Mouse (Mus musculus) gastrocnemius, adult 8-10 months (tissue): ENCODE measurements around the gene Dnah1. TPM values are rescaled to one million over a fixed set of nuclear protein-coding genes. Genes with fewer than 3 reads are reported as not detected.

Experiments
- DNase-seq, 2 experiments: peaks; one replicate each; pipeline ENCODE4 v3.0.0; 2022; ENCODE audit warnings: low spot score in 2 of 2
- total RNA-seq, 4 experiments: library from RNA; stranded (reverse); gene quantifications; 2 replicates each; pipeline ENCODE4 v1.2.4; 2022

Dnah1 gene
- total RNA-seq, 4 experiments from 2014 or later = 0.05 to 0.11 TPM; not detected in 2

DNA sequence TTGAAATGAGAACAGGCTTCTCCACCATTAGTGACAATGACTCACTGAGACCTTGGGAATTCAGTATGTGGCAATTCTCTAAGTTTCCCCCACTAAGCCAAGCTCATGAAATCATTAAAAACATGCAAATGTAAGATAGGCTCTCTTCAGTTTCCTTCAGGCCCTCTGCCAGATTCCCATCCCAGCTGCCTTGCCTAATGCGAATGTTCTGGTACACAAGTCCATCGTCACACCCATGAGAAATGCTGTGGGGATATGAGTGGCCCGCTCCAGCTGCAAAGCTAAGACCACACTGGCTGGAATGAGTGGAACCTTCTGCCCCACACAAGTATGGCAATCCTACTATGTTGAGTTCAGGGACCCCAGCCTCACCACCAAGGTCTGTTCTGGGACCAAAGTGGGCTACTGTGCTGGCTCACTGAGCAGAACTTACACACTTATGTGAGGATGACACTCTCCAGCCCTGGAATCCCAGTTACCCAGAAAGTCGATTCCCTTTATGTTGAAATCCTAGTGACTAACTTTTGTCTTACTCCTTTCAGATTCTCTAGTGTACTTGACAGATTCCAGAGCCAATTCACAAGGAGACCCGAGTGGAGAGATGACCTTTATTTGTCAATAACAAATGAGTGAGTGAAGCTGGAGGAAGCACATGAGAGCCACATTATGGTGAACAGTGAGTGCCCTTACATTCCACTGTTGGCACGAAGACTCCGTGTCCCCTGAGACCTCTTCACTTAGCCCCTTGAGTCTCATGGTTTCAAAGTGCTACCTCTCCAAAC lies 86.4 kb downstream of the Dnah1 start:
- DNase-seq = peak; percentile 58 to 59

DNA sequence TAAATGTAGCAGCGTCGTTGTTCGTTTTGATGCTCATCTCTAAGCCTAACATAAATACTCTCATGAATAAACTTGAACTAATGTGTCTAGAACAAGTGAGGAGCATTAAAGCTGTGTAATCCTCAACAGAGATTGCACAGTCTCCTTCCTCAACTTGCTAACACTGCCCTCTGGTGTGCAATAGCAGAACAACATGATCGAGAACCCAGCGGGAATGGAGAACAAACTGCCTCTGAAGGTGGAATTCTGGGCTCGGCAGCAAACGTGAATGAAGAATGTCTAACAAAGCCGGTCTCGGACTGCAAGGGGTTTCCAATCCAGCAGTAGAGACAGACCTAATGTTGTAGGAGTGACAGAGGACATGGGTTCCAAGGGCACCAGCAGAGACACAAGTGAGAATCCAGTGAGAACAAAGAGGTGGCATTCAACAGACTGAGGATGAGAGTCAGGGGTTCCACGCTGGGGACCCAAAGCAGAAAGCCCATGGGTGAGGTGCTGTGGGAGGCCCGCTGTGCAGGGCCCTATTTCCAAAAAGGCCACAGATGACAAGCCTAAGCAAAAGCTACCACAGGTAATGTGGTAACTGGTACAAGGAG lies 89.6 kb downstream of the Dnah1 start:
- peak; percentile 41 to 43 for DNase-seq

DNA sequence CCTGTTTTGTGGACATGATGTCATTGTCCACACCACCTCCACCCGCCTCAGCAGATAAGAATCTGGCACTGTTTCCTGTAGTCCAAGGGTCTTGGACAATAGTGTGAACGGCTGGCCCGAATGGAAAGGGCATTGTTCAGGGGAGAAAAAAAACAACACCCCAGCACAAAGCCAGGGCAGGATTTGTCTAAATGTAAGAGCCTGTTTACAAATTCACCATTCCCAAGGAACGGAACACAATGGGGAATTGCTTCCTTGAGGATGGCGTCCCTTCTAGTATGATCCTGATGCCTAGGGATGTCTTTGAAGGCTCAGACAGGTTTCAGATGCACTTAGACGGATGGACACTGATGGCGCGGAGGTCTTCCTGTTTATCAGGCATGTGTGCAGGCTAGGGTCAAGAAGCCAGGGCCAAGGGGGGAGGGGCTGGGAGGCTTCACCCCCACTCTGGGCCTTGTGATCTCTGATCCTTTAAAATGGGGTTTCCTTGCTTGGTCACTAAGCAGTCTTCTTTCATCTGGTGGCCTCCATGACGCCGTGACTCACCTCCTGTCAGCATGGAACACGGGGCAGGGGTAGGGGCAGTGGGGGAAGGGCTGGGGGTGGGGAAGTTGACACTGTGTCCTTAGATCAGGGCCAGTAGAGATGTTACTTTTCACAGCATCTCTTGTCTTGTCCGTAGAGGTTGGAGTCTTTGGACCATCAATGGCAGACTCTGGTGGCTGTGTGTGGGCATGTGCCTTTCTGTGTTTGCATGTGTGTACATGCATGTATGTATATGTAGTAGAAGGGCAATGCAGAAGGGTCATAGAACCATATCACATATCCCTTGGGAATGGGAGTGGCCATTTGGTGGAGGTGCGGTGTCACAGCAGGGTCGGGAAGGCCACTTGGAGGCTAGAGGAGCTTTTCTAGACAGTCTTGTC lies 90.4 kb downstream of the Dnah1 start:
- DNase-seq = no peak

DNA sequence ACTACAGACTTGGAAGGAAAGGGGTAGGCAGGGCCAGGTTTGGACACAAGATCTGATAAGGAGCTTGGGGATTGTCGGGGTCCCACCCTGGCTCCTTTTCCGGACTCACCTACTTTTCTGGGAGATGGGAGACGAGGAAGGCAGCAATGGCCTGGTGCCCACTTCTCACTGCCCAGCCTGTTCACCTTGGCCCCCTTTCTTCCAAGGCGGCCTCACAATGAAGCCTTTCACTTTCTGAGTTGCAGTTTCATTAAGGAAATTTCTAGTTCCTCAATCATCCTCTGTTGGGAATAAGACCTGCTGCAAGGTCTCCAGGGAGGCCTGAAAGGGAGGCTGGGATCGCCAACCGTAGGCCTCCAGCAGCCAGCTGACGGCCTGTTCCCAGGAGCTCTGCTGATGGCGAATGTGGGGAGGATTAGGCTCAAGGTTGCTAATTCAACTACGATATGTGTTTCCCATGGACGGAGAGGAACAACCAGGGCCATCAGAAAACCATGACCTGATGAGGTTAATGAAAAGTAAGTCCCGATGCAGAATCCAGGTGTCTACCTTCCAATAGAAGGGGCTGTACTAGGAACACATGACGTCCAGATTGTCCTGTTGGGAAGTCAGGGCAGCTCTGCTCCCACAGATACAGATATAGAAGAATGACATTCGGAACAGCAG lies 91.2 kb downstream of the Dnah1 start:
- no peak for DNase-seq

DNA sequence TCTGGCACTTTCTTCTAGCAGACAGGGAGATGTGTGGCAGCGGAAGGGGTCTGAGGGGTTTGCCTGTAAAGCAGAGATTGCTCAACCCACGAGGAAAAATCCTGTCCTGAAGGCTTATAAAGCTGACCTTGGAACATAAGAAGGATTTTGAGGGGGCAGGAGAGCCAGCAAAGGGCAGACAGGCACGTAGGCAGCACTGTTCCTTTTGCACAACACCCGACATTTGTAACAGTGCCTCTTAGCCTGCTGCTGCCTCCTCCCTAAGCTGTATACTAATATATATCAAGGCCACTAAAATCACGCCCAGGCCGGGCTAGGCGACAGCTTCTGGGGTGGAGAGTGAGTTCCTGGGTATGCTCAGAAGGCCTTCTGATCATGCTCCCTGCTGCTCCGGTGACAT lies 93.3 kb downstream of the Dnah1 start:
- DNase-seq = no peak

DNA sequence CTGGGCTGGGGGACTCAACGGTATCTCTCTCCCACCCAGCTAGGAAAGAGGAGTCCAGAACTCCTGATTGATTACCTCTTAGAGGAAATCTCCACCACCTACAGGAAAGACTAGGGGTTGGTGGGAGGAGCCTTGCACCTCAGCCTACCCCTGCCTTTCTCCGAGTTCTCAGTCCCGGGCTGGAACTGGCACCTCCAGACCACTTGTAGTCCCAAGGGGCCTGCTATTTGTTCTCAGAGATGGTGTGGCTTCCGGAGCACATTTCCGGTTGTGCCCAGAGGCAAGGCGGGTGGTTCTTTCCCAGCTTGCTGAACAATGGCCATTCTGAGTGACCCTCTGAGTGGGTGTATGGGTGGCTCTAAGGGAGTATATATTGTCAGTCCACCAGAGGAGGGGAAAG lies 95.5 kb downstream of the Dnah1 start:
- DNase-seq = no peak

DNA sequence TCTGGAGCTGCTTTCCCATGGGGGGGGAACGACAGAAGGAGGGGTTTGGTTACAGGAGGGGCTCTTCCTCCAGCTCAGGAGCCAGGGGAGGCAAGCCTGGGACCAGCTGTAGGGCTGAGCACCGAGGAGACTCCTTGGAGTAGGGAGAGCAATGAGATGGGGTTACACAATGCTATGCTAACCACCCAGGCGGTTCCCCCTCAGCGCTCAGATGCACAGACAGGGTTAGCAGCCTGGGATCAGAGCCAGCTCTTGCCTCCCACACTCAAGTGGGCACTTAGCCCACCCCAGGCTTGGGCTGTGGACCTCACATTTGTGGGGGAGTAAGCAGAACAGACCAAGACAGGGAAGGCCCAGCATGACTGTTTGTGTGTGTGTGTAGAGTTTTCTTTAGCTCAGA lies 96.7 kb downstream of the Dnah1 start:
- DNase-seq = no peak

DNA sequence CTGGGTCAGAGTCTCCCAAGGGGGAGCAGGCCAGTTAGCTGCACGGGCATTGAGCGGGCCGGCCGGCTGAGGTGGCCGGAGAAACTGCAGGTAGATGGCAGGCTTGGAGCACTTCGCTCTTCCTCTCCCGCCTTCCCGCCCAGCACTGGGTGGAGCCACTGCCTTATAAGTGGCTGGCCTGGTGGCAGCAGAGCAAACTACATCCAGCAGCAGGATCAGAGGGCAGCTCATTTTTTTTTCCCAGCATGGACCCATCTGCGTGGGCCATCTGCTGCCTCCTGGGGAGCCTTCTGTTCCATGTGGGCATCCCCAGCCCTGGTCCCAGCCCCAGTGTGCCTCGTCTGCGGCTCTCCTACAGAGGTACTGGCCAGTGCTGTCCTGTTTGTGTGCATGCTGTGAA lies 106.0 kb downstream of the Dnah1 start, which contains the start of gene Sema3g:
Gene Sema3g (plus strand): TSS at position 195 of the 400 bp plus-strand sequence.
- DNase-seq = no peak

DNA sequence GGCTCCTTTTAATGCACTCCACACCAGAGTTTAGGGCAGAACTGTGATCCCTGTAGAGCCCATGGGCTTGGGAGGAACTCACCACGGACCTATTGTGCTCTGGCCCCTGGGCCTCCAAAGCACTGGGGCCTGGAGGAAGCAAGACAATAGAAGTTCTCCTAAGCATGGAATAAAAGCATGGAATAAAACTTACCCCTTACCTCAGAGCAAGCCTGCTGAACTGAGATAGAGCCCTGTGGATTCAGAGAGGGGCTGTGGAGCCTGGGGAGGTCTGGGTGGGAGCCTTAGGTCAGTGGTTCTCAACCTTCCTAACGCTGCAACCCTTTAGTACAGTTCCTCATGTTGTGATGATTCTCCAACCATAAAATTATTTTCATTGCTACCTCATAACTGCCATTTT lies 106.8 kb downstream of the Dnah1 start, which contains the start of gene Nisch:
Gene Nisch (minus strand): TSS at position 101 of the 400 bp plus-strand sequence.
- DNase-seq = no peak

DNA sequence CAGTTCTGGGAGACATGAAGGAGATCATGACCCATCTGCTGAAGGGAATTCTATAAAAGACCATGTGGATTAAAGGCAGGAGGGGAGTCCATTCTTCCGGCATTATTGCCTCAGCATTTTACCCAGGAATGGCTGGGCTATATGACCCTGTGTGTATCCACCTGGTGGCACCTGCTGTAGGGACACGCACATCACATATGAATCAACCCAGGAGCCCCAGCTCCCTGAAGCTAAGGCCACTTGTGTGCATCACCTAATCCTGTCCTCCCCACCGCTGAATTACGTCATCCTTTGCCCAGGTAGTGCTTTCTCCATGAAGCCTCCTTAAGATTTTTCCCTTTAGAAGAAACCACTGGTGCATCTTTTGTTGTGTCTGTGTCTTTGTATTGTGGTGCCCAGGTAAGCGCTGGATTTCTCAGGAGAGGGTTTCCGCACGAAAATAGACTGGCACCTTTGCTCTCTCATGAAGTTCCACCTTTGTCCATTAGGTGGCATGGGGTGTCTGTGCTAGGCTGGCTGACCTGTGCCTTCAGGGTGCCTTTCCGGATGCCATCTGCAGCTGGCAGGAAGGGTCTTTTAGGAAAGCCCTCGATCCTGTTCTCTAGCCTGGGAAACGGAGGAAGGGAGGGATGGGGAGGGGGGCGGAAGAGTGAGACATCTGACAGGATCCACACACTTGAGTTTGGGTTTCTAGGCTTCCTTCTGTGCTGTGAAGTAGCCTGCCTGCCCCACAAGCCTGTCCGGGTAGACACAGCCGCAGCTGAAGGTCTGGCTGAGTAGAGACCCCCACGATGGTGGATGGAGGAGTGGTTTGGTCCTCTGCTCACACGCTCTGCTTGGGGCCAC lies 108.3 kb downstream of the Dnah1 start:
- no peak for DNase-seq

DNA sequence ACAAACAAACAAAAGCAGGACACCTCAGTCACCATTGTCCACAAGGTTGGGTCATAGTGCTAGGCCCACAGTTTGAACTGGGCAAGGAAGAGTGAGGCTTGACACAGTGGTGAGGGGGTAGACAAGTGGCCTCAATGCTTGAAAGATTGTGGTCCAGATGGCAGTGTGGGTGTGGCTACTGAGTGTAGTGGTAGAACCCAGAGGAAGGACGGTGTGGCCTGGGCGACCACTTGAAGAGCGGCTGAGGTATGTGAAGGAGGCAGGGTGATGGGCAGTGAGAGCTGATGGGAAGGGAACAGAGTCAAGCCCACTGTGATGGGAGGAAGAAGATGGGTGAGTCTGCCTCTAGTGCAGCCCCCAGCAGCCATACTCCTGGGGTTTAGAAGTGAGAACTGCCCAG lies 109.0 kb downstream of the Dnah1 start:
- no peak for DNase-seq

DNA sequence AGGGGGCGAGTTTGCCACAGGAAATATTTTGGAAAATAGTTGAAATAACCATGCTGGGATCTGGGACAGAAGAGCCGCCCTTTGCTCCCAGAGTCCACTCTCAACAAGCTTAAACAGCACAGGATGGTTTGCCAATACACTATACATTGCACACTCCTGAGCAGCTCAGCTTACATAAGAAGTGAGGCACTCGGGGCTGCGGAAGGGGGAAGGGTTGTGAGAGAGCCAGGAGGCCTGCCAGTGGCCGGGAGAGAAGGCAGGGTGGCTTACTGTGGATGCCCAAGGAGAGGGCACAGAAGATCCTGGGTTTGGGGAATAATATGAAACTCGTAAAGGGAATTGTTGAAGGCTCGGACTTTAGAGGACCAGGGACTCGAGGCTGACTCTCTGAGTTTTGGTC lies 109.8 kb downstream of the Dnah1 start:
- no peak for DNase-seq

DNA sequence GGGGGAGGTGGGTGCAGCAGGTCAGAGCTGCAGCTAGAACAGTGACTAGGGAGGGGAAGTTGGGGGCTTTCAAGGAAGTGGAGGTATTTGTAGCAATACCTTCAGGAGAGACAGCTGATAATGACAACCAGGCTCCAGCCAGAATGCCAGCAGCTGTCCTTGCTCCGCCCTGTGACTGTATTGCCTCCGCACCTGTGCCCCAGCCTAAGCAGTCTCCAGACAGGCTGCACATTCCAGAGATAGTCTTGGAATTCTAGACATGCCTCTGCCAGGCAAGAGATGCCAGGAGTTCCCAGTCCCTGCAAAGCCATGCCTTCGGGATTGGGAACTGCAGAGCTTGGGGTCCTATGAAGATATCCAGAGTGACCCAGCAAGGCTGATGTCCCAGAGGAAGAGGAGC lies 111.2 kb downstream of the Dnah1 start:
- DNase-seq = no peak

DNA sequence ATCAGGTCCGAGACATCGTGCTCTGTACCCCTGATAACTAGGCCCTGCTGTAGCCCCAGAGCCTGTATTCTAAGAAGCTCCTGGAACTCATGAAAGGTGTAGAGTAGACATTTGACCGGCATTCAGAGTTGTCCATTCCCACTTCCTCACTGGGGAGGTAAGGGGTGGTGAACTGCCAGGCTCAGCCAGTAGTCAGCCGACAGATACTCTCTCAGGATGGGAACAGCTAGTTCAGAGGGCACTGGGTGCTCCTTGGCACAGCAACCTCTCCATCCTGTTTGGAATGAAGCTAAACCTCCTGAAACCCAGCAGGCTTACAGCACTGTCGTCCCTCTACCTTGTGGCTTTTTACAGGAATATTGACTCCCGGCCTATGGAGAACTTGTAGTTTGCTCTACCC lies 111.8 kb downstream of the Dnah1 start:
- no peak for DNase-seq

Other genes starting within 250 kb of the Dnah1 start
- gene Smim4, start 194.9 kb downstream of the Dnah1 start, total RNA-seq = 10 to 100 TPM; 26.8 to 40.5 (median 34.1) TPM
- 1 to 10 TPM in 1 of 4 experiments, under 1 TPM in 3; 0.32 to 1.1 (median 0.74) TPM for gene Nt5dc2, start 192.8 kb downstream of the Dnah1 start, total RNA-seq
- 1 to 10 TPM; 5.0 to 9.9 (median 6.0) TPM for gene Stab1, start 155.3 kb downstream of the Dnah1 start, total RNA-seq
- 100 to 1,000 TPM; 451 to 634 (median 529) TPM for gene Tnnc1, start 115.6 kb downstream of the Dnah1 start, total RNA-seq
- gene Nisch, start 107.0 kb downstream of the Dnah1 start, total RNA-seq = 10 to 100 TPM; 49.1 to 60.3 (median 53.8) TPM
- gene Sema3g, start 106.0 kb downstream of the Dnah1 start, total RNA-seq = 1 to 10 TPM; 3.8 to 4.9 (median 4.5) TPM
- gene Phf7, start 72.6 kb downstream of the Dnah1 start, total RNA-seq = 10 to 100 TPM; 11.2 to 11.7 (median 11.6) TPM
- 10 to 100 TPM; 46.3 to 57.2 (median 48.7) TPM for gene Bap1, start 72.4 kb downstream of the Dnah1 start, total RNA-seq
- gene Capn7, start 12.7 kb upstream of the Dnah1 start, total RNA-seq = 10 to 100 TPM; 27.0 to 33.1 (median 30.5) TPM
- 10 to 100 TPM; 38.1 to 56.9 (median 50.0) TPM for gene Sh3bp5, start 112.2 kb upstream of the Dnah1 start, total RNA-seq
- 10 to 100 TPM in 2 of 4 experiments, 1 to 10 TPM in 2; 8.5 to 13.8 (median 9.7) TPM for gene Eaf1, start 170.5 kb upstream of the Dnah1 start, total RNA-seq
- 10 to 100 TPM in 1 of 4 experiments, 1 to 10 TPM in 3; 5.6 to 10.3 (median 7.0) TPM for gene Mettl6, start 171.1 kb upstream of the Dnah1 start, total RNA-seq